Mouse (Mus musculus) limb, embryonic 15.5 days (tissue): ENCODE results near the gene Egfl8. TPM values are rescaled to one million over a fixed set of nuclear protein-coding genes. Genes with fewer than 3 reads are reported as not detected.

Experiments
- ATAC-seq: fragments of 200-750 bp; cut with Nextera tagmentation; 2 replicates; pipeline ENCODE4 v1.8.0; 2017; ENCODE audit warnings: low read depth, moderate TSS enrichment; ENCODE audit not compliant: insufficient number of reproducible peaks, low FRiP score, low TSS enrichment
- H3K27ac ChIP-seq: fragments of 300-500 bp; sonication (generic); 2 replicates; pipeline ENCODE4 v1.5.1; 2015; ENCODE audit warnings: moderate library complexity, mild to moderate bottlenecking, inconsistent platforms
- H3K27me3 ChIP-seq: fragments of 300-500 bp; sonication (generic); 2 replicates; pipeline ENCODE4 v1.6.1; 2015; ENCODE audit warnings: inconsistent platforms
- H3K36me3 ChIP-seq: fragments of 300-500 bp; sonication (generic); 2 replicates; pipeline ENCODE4 v1.6.1; 2015; ENCODE audit warnings: inconsistent platforms
- H3K4me1 ChIP-seq: fragments of 300-500 bp; sonication (generic); 2 replicates; pipeline ENCODE4 v1.6.1; 2015; ENCODE audit warnings: inconsistent platforms
- H3K4me2 ChIP-seq: fragments of 300-500 bp; sonication (generic); 2 replicates; pipeline ENCODE4 v1.6.1; 2015; ENCODE audit warnings: mild to moderate bottlenecking, inconsistent platforms
- H3K4me3 ChIP-seq: fragments of 300-500 bp; sonication (generic); 2 replicates; pipeline ENCODE4 v1.5.1; 2015; ENCODE audit warnings: mild to moderate bottlenecking, inconsistent platforms
- H3K9ac ChIP-seq: fragments of 300-500 bp; sonication (generic); 2 replicates; pipeline ENCODE4 v1.6.1; 2015; ENCODE audit warnings: inconsistent platforms
- H3K9me3 ChIP-seq: fragments of 300-500 bp; sonication (generic); 2 replicates; pipeline ENCODE4 v1.6.1; 2016; ENCODE audit warnings: inconsistent platforms
- WGBS: fragments of 180-500 bp; shearing (Covaris S2); methylation state at CpG from one replicate; pipeline ENCODE4 v1.1.7; 2015; 5-methylcytosine and 5-hydroxymethylcytosine counted together
- polyA plus RNA-seq: library from polyadenylated mRNA; unstranded; fragments of >200 nt; fragmentation: Nextera tagmentation; extraction: Ambion mirVana; gene quantifications from 2 replicates; pipeline ENCODE4 v1.2.1, GENCODE M21; 2015

Egfl8 gene
- polyA plus RNA-seq, 1 experiment from 2014 or later = 8.3 TPM

DNA sequence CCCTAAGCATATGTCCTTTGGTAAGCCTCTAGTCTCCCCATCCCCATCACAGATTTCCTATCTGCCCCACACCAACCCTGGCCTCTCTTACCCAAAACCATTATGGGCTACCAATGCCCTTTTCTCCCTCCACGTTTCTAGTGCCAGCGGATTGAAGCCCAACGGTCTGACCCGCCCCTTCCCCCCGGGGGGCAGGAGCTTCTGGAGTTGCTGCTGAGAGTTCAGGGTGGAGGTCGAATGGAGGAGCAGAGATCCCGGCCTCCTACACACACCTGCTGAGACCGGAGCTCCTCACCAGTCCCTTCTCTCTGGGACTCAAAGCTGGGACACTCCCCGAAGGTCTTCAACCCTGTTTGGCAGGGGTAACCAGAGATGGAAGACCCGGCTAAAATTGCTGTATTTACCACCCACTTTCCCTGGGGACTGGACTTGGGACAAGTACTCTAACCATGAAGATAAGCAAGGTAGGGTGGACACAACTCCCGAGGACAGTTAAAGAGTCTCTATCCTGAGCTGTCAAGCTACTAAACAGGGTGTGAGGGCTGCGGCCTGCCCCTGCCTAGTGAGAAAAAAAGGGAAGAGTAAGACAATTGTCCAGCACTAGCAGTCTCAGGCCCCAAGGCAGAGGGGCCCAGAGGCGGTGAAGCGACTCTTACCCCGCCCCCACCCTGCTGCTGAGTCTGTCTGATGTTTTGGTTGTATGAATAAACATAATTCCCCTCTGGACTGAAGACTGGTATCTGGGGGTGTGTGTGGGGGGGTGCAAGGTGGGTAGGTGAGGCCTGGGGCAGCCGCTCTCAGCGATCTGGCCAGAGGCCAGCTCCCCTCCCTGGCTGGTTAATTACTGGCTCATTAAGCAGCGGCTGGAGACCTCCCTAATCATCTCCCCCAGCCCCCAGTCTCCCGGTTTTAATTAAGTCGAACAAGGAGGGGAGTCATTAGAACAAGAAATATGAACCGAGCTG lies 24.5 kb downstream of the Egfl8 start, which contains the start of gene Pbx2:
Pbx2 (plus strand) TSS at position 238 of the 965 bp plus-strand sequence.
- Histone ChIP-seq H3K9me3 (no peaks in the 10 kb centered on the region), H3K4me2 (peak within 1 kb of the TSS; percentile 85), H3K27ac (peak within 1 kb of the TSS; percentile 98), H3K9ac (peak within 1 kb of the TSS; percentile 84), H3K4me3 (peak within 1 kb of the TSS; percentile 80), H3K36me3 (peaks cover 20% of the 10 kb centered on the region), H3K4me1 (peaks cover 68% of the 10 kb centered on the region), H3K27me3 (no peaks in the 10 kb centered on the region)
- ATAC-seq = no peak
- 8% methylated on average over 21 of the region's 21 CpGs for WGBS

- Histone ChIP-seq H3K9ac (no peak overlapping the region), H3K27ac (peak overlapping the region; percentile 98), H3K4me2 (peak overlapping the region; percentile 24), H3K4me1 (peaks cover 71% of the 10 kb centered on the region), H3K4me3 (0 out of 2 replicates have a peak overlapping the region, but pooled peaks have one; percentile 80), H3K9me3 (no peaks in the 10 kb centered on the region), H3K27me3 (no peaks in the 10 kb centered on the region), H3K36me3 (peaks cover 11% of the 10 kb centered on the region)
- no peak for ATAC-seq
- WGBS = 67% methylated on average over 15 of the region's 15 CpGs
Measured at GRCm38 (mm10) chr17:34590154-34590987, 25.4 kb downstream of the Egfl8 start.

- H3K27me3 ChIP-seq = no peaks in the 10 kb centered on the region
- peak within 1 kb of the TSS; percentile 98 for H3K27ac ChIP-seq
- WGBS = 23% methylated on average over 7 of the region's 7 CpGs
- no peak for ATAC-seq
- peaks cover 4% of the 10 kb centered on the region for H3K36me3 ChIP-seq
- 0 out of 2 replicates have a peak within 1 kb of the TSS, but pooled peaks have one; percentile 5 for H3K4me3 ChIP-seq
- no peak within 1 kb of the TSS for H3K9ac ChIP-seq
- no peaks in the 10 kb centered on the region for H3K9me3 ChIP-seq
- peak within 1 kb of the TSS; percentile 24 for H3K4me2 ChIP-seq
- H3K4me1 ChIP-seq = peaks cover 64% of the 10 kb centered on the region
Measured at GRCm38 (mm10) chr17:34589681-34590101, 26.1 kb downstream of the Egfl8 start, which contains the start of gene Gpsm3. Gene Gpsm3, plus strand, starts transcription at chr17:34589806.

- WGBS = 34% methylated on average over 7 of the region's 7 CpGs
- no peak for ATAC-seq
- H3K4me3 ChIP-seq = no peak overlapping the region
- H3K36me3 ChIP-seq = no peaks in the 10 kb centered on the region
- H3K27me3 ChIP-seq = no peaks in the 10 kb centered on the region
- peaks cover 59% of the 10 kb centered on the region for H3K4me1 ChIP-seq
- no peak overlapping the region for H3K27ac ChIP-seq
- peak overlapping the region; percentile 17; the same call in 1 of the 2 replicates for H3K4me2 ChIP-seq
- H3K9me3 ChIP-seq = no peaks in the 10 kb centered on the region
- no peak overlapping the region for H3K9ac ChIP-seq
Measured at GRCm38 (mm10) chr17:34589206-34589605, 26.6 kb downstream of the Egfl8 start.

- H3K36me3 ChIP-seq = no peaks in the 10 kb centered on the region
- peak overlapping the region; percentile 35; the same call in 1 of the 2 replicates for H3K27ac ChIP-seq
- ATAC-seq = no peak
- peaks cover 55% of the 10 kb centered on the region for H3K4me1 ChIP-seq
- 68% methylated on average over 3 of the region's 3 CpGs for WGBS
- H3K9me3 ChIP-seq = no peaks in the 10 kb centered on the region
- H3K4me3 ChIP-seq = no peak overlapping the region
- H3K27me3 ChIP-seq = no peaks in the 10 kb centered on the region
- no peak overlapping the region for H3K4me2 ChIP-seq
- no peak overlapping the region for H3K9ac ChIP-seq
Measured at GRCm38 (mm10) chr17:34588767-34589166, 27.0 kb downstream of the Egfl8 start.

- H3K9me3 ChIP-seq = no peaks in the 10 kb centered on the region
- 5% methylated on average over 19 of the region's 19 CpGs for WGBS
- H3K4me3 ChIP-seq = peak overlapping the region; percentile 86
- H3K4me1 ChIP-seq = peaks cover 53% of the 10 kb centered on the region
- peak overlapping the region; percentile 93 for H3K4me2 ChIP-seq
- H3K9ac ChIP-seq = peak overlapping the region; percentile 94
- H3K36me3 ChIP-seq = no peaks in the 10 kb centered on the region
- peak overlapping the region; percentile 98 for H3K27ac ChIP-seq
- no peaks in the 10 kb centered on the region for H3K27me3 ChIP-seq
- no peak for ATAC-seq
Measured at GRCm38 (mm10) chr17:34587814-34588213, 28.0 kb downstream of the Egfl8 start.

DNA sequence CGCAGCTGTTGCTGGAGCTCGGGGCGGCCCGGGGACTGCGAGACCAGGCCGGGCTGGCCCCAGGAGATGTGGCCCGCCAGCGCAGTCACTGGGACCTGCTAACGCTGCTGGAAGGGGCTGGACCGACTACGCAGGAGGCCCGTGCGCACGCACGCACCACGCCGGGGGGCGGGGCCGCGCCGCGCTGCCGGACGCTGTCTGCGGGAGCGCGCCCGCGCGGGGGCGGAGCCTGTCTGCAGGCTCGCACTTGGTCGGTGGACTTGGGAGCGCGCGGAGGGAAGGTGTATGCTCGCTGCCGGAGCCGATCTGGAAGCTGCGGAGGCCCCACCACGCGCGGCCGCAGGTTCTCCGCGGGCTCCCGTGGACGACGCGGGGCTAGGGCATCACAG lies 28.4 kb downstream of the Egfl8 start:
- H3K27me3 ChIP-seq = no peaks in the 10 kb centered on the region
- peak overlapping the region; percentile 94 for H3K9ac ChIP-seq
- peak; percentile 84 for ATAC-seq
- peak overlapping the region; percentile 93 for H3K4me2 ChIP-seq
- H3K9me3 ChIP-seq = no peaks in the 10 kb centered on the region
- H3K4me3 ChIP-seq = peak overlapping the region; percentile 86
- H3K36me3 ChIP-seq = no peaks in the 10 kb centered on the region
- peak overlapping the region; percentile 98 for H3K27ac ChIP-seq
- under 1% methylated on average over 46 of the region's 50 CpGs for WGBS
- peaks cover 53% of the 10 kb centered on the region for H3K4me1 ChIP-seq

DNA sequence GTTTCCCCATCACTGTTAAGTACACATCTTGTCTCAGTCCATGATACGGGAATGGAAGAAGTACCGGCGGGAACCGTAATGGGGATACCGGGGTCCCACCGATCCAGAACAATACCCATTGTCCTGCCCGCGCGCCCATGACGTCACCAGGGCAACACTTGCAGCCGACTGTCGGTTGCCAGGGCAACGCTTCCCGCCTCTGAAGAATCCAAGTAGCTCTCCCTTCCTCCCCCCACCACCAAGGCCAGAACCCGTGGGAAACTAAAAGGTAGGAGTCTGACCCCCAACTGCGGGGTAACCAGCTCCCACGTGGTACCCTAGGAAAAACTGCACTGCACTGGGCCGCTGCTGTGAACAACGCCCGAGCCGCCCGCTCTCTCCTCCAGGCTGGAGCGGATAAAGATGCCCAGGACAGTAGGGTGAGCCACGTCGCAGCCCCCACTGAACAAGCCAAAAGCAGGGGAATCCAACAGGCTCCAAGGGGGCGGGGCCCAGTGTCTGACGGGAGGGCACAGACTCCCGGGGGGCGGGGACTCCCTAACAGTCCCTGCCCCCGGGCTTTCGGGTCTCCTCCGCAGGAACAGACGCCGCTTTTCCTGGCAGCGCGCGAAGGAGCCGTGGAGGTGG lies 28.9 kb downstream of the Egfl8 start:
- Histone ChIP-seq H3K9me3 (no peaks in the 10 kb centered on the region), H3K9ac (peak overlapping the region; percentile 71), H3K4me3 (peak overlapping the region; percentile 86), H3K36me3 (no peaks in the 10 kb centered on the region), H3K27me3 (no peaks in the 10 kb centered on the region), H3K27ac (peak overlapping the region; percentile 98), H3K4me1 (peaks cover 53% of the 10 kb centered on the region), H3K4me2 (peak overlapping the region; percentile 93)
- WGBS = under 1% methylated on average over 38 of the region's 38 CpGs
- peak; percentile 83 for ATAC-seq

- WGBS = 27% methylated on average over 32 of the region's 32 CpGs
- Histone ChIP-seq H3K4me1 (peaks cover 47% of the 10 kb centered on the region), H3K9ac (peak overlapping the region; percentile 71), H3K9me3 (no peaks in the 10 kb centered on the region), H3K27ac (peak overlapping the region; percentile 98), H3K4me2 (peak overlapping the region; percentile 93), H3K27me3 (no peaks in the 10 kb centered on the region), H3K36me3 (no peaks in the 10 kb centered on the region), H3K4me3 (peak overlapping the region; percentile 86)
- no peak for ATAC-seq
Measured at GRCm38 (mm10) chr17:34585877-34586771, 29.6 kb downstream of the Egfl8 start.

DNA sequence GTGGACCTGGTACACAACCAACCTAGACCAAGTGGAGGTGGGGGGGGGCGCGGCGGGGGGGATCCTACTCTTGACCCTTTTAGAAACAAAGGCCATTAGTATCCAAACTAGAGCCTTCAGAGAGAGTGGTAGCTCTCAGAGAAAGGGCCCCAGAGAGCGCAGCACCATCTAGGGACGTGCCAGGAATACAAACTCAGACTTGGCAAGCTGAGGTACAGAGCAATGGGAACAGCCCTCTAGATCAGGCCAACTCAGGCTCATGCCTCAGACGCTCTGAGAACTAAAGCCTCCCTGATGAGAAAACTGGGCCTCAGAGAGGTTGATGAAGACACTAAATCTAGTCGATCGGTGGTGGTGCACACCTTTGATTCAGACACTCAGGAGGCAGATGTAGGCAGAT lies 30.6 kb downstream of the Egfl8 start:
- Histone ChIP-seq H3K4me3 (no peak overlapping the region), H3K36me3 (no peaks in the 10 kb centered on the region), H3K4me1 (peaks cover 38% of the 10 kb centered on the region), H3K27me3 (no peaks in the 10 kb centered on the region), H3K9me3 (no peaks in the 10 kb centered on the region), H3K27ac (no peak overlapping the region), H3K4me2 (no peak overlapping the region), H3K9ac (no peak overlapping the region)
- WGBS = 87% methylated on average over 8 of the region's 8 CpGs
- no peak for ATAC-seq
